Mouse (Mus musculus) megakaryocyte, embryonic 14.5 days (primary cell): ENCODE measurements around the gene Cd46.

Source experiments
- FLI1 ChIP-seq: IDR thresholded peaks from 2 replicates; pipeline ENCODE4 v1.6.1; 2012; ENCODE audit warnings: low read length, inconsistent platforms, mixed read lengths
- GATA1 ChIP-seq: IDR thresholded peaks from 3 replicates; pipeline ENCODE4 v1.6.1; 2012; ENCODE audit warnings: mixed read lengths, low read length, inconsistent platforms, borderline replicate concordance

- TF ChIP-seq GATA1, result no peak
- no peak for TF ChIP-seq FLI1
Measured at GRCm38 (mm10) chr1:195037483-195037882, 54.6 kb downstream of the Cd46 start.
